Mouse (Mus musculus) heart, embryonic 16.5 days (tissue): ENCODE measurements at regions not wholly inside any gene's neighbourhood (a gene's known extent, or its start where the extent isn't known, plus 50 kb on each side); places are given as distances from the start of the nearest gene placed in this dataset.

Experiments
- ATAC-seq: fragments of 200-750 bp; cut with Nextera tagmentation; replicated peaks from 2 replicates; pipeline ENCODE4 v1.8.0; 2017; ENCODE audit warnings: moderate number of reproducible peaks; ENCODE audit not compliant: insufficient read depth, low FRiP score; ENCODE audit errors: extremely low read depth
- H3K27ac ChIP-seq: fragments of 300-500 bp; sonication (generic); 2 replicates; pipeline ENCODE4 v1.5.1; 2014; ENCODE audit warnings: mild to moderate bottlenecking, low read length, control low read depth, moderate library complexity
- H3K27me3 ChIP-seq: fragments of 300-500 bp; sonication (generic); 2 replicates; pipeline ENCODE4 v1.6.1; 2014; ENCODE audit warnings: low read length, mixed read lengths; ENCODE audit not compliant: control insufficient read depth, insufficient read depth
- H3K36me3 ChIP-seq: fragments of 300-500 bp; sonication (generic); 2 replicates; pipeline ENCODE4 v1.6.1; 2014; ENCODE audit not compliant: control insufficient read depth, insufficient read depth
- H3K4me1 ChIP-seq: fragments of 300-500 bp; sonication (generic); 2 replicates; pipeline ENCODE4 v1.6.1; 2014; ENCODE audit warnings: low read length, mixed read lengths; ENCODE audit not compliant: control insufficient read depth, insufficient read depth
- H3K4me2 ChIP-seq: fragments of 300-500 bp; sonication (generic); 2 replicates; pipeline ENCODE4 v1.6.1; 2014; ENCODE audit warnings: low read depth, mild to moderate bottlenecking, control low read depth, low read length
- H3K4me3 ChIP-seq: fragments of 300-500 bp; sonication (generic); 2 replicates; pipeline ENCODE4 v1.5.1; 2014; ENCODE audit warnings: mild to moderate bottlenecking, control low read depth, low read length
- H3K9ac ChIP-seq: fragments of 300-500 bp; sonication (generic); 2 replicates; pipeline ENCODE4 v1.6.1; 2014; ENCODE audit warnings: low read length, control low read depth
- H3K9me3 ChIP-seq: fragments of 300-500 bp; sonication (generic); replicated peaks from 2 replicates; pipeline ENCODE4 v1.6.1; 2016; ENCODE audit warnings: low read length; ENCODE audit not compliant: control insufficient read depth
- WGBS: fragments of 180-500 bp; shearing (Covaris S2); extraction: QIAGEN DNeasy Blood & Tissue Kit; methylation state at CpG from one replicate; pipeline ENCODE4 v1.1.7; 2014; 5-methylcytosine and 5-hydroxymethylcytosine counted together

GRCm38 (mm10) chr1:13859723-13860122, 2233.4 kb downstream of the 4930444P10Rik start:
- Histone ChIP-seq H3K4me2 (no peak overlapping the region), H3K4me1 (no peaks in the 10 kb centered on the region), H3K4me3 (no peak overlapping the region), H3K9me3 (no peaks in the 10 kb centered on the region), H3K27me3 (no peaks in the 10 kb centered on the region), H3K36me3 (no peaks in the 10 kb centered on the region), H3K9ac (no peak overlapping the region), H3K27ac (no peak overlapping the region)
- no peak for ATAC-seq
- 64% methylated on average over 3 of the region's 3 CpGs for WGBS

- H3K36me3 ChIP-seq = no peaks in the 10 kb centered on the region
- no peaks in the 10 kb centered on the region for H3K27me3 ChIP-seq
- H3K4me2 ChIP-seq = no peak overlapping the region
- H3K4me1 ChIP-seq = no peaks in the 10 kb centered on the region
- WGBS = 66% methylated on average over 6 of the region's 6 CpGs
- no peaks in the 10 kb centered on the region for H3K9me3 ChIP-seq
- H3K27ac ChIP-seq = no peak overlapping the region
- no peak overlapping the region for H3K9ac ChIP-seq
- no peak overlapping the region for H3K4me3 ChIP-seq
- no peak for ATAC-seq
Observed at GRCm38 (mm10) chr1:13858371-13859018, 2234.6 kb downstream of the 4930444P10Rik start.

- Histone ChIP-seq H3K27me3 (no peaks in the 10 kb centered on the region), H3K4me2 (no peak overlapping the region), H3K4me1 (no peaks in the 10 kb centered on the region), H3K9ac (no peak overlapping the region), H3K36me3 (no peaks in the 10 kb centered on the region), H3K27ac (no peak overlapping the region), H3K9me3 (no peaks in the 10 kb centered on the region), H3K4me3 (no peak overlapping the region)
- 84% methylated on average over 2 of the region's 2 CpGs for WGBS
- ATAC-seq = no peak
Observed at GRCm38 (mm10) chr1:13856998-13857397, 2236.1 kb downstream of the 4930444P10Rik start.

GRCm38 (mm10) chr1:13851144-13851543, 2242.0 kb downstream of the 4930444P10Rik start:
- H3K9ac ChIP-seq = no peak overlapping the region
- no peaks in the 10 kb centered on the region for H3K9me3 ChIP-seq
- no peak overlapping the region for H3K27ac ChIP-seq
- no peak for ATAC-seq
- H3K4me2 ChIP-seq = no peak overlapping the region
- H3K36me3 ChIP-seq = no peaks in the 10 kb centered on the region
- H3K4me3 ChIP-seq = no peak overlapping the region
- no peaks in the 10 kb centered on the region for H3K4me1 ChIP-seq
- WGBS = 87% methylated on average over 5 of the region's 5 CpGs
- no peaks in the 10 kb centered on the region for H3K27me3 ChIP-seq

GRCm38 (mm10) chr1:13849071-13849470, 2244.1 kb downstream of the 4930444P10Rik start:
- ATAC-seq = no peak
- Histone ChIP-seq H3K4me2 (no peak overlapping the region), H3K36me3 (no peaks in the 10 kb centered on the region), H3K27me3 (no peaks in the 10 kb centered on the region), H3K9me3 (no peaks in the 10 kb centered on the region), H3K4me1 (no peaks in the 10 kb centered on the region), H3K4me3 (no peak overlapping the region), H3K9ac (no peak overlapping the region), H3K27ac (no peak overlapping the region)
- 75% methylated on average over 4 of the region's 4 CpGs for WGBS

GRCm38 (mm10) chr1:13846336-13846865, 2246.7 kb downstream of the 4930444P10Rik start:
- Histone ChIP-seq H3K4me2 (no peak overlapping the region), H3K9ac (no peak overlapping the region), H3K36me3 (no peaks in the 10 kb centered on the region), H3K9me3 (no peaks in the 10 kb centered on the region), H3K4me1 (no peaks in the 10 kb centered on the region), H3K4me3 (no peak overlapping the region), H3K27me3 (no peaks in the 10 kb centered on the region), H3K27ac (no peak overlapping the region)
- 68% methylated on average over 15 of the region's 15 CpGs for WGBS
- no peak for ATAC-seq

- no peak for ATAC-seq
- Histone ChIP-seq H3K4me1 (no peaks in the 10 kb centered on the region), H3K36me3 (no peaks in the 10 kb centered on the region), H3K9ac (no peak overlapping the region), H3K9me3 (no peaks in the 10 kb centered on the region), H3K4me2 (no peak overlapping the region), H3K27ac (no peak overlapping the region), H3K27me3 (no peaks in the 10 kb centered on the region), H3K4me3 (no peak overlapping the region)
- 93% methylated on average over 1 of the region's 1 CpGs for WGBS
Observed at GRCm38 (mm10) chr1:13840309-13840622, 2252.9 kb downstream of the 4930444P10Rik start.

GRCm38 (mm10) chr1:13839619-13840308, 2253.4 kb downstream of the 4930444P10Rik start:
- 40% methylated on average over 11 of the region's 11 CpGs for WGBS
- H3K4me1 ChIP-seq = no peaks in the 10 kb centered on the region
- H3K27ac ChIP-seq = no peak overlapping the region
- H3K27me3 ChIP-seq = no peaks in the 10 kb centered on the region
- no peak overlapping the region for H3K9ac ChIP-seq
- no peak overlapping the region for H3K4me2 ChIP-seq
- H3K4me3 ChIP-seq = no peak overlapping the region
- no peaks in the 10 kb centered on the region for H3K9me3 ChIP-seq
- H3K36me3 ChIP-seq = no peaks in the 10 kb centered on the region
- ATAC-seq = no peak
